Mouse (Mus musculus): ENCODE data around the gene Tmsb4x. TPM values are rescaled to one million over a fixed set of nuclear protein-coding genes. Genes with fewer than 3 reads are reported as not detected.
A peak's percentile ranks its signal among the peaks of the same experiment; 100 is the strongest.

Gene Tmsb4x
- 1,267 and 1,325 TPM in 2 replicates for polyA plus RNA-seq (2014; fragmentation: Nextera tagmentation; extraction: Ambion mirVana)

GRCm38 (mm10) chrX:167208978-167209754 is at the start of gene Tmsb4x:
TSS of gene Tmsb4x (minus strand) at chrX:167209315.
- Histone ChIP-seq H3K4me1 (ENCODE audit: control insufficient read depth, insufficient read depth, low read length) (no peaks in the 10 kb centered on the region), H3K9me3 (ENCODE audit: control insufficient read depth, low read length) (no peaks in the 10 kb centered on the region), H3K4me2 (ENCODE audit: low read depth, severe bottlenecking) (peak within 1 kb of the TSS; percentile 42), H3K36me3 (ENCODE audit: control insufficient read depth, insufficient read depth, low read length) (no peaks in the 10 kb centered on the region), H3K27ac (replicated peaks; ENCODE audit: low read depth, low read length) (0 out of 2 replicates have a peak within 1 kb of the TSS, but pooled peaks have one; percentile 2), H3K9ac (ENCODE audit: low read length) (peak within 1 kb of the TSS; percentile 59), H3K4me3 (ENCODE audit: low read depth, low read length) (peak within 1 kb of the TSS; percentile 37), H3K27me3 (ENCODE audit: control insufficient read depth, insufficient read depth, low read length) (peaks cover 21% of the 10 kb centered on the region)
- WGBS = 19% methylated on average over 38 of the region's 39 CpGs
- peak; percentile 79 for DNase-seq (ENCODE audit: low spot score)
- peak; percentile 79 for ATAC-seq (ENCODE audit: insufficient number of reproducible peaks, low FRiP score, low TSS enrichment, low read depth)

DNA sequence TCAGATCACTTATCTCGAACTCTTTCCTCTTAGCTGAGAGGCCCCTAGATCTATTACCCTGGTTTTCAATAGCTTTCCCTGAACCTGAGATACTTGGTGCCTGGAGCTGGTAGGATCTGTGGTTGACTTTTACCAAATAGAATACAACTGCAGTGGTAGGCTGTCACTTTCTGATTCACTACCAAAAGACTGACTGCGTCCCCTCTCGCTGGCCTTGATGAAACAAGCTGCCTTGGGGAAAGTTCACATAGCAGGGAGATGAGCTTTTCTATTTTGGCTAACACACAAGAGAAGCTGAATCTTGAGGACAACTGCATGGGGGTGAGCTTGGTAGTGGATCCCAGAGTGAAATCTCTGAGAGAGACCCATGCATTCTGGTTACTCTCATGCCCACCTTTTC is 32.6 kb upstream of the Tmsb4x start:
- Histone ChIP-seq H3K27ac (replicated peaks; ENCODE audit: low read depth, low read length) (no peak overlapping the region), H3K36me3 (ENCODE audit: control insufficient read depth, insufficient read depth, low read length) (no peaks in the 10 kb centered on the region), H3K4me3 (ENCODE audit: low read depth, low read length) (no peak overlapping the region), H3K4me1 (ENCODE audit: control insufficient read depth, insufficient read depth, low read length) (no peaks in the 10 kb centered on the region), H3K27me3 (ENCODE audit: control insufficient read depth, insufficient read depth, low read length) (0 out of 2 replicates have a peak, but pooled peaks cover 4% of the 10 kb centered on the region), H3K4me2 (ENCODE audit: low read depth, severe bottlenecking) (no peak overlapping the region), H3K9me3 (ENCODE audit: control insufficient read depth, low read length) (no peaks in the 10 kb centered on the region), H3K9ac (ENCODE audit: low read length) (no peak overlapping the region)
- ATAC-seq (ENCODE audit: insufficient number of reproducible peaks, low FRiP score, low TSS enrichment, low read depth) = no peak
- DNase-seq (ENCODE audit: low spot score) = no peak
- 91% methylated on average over 3 of the region's 3 CpGs for WGBS

DNA sequence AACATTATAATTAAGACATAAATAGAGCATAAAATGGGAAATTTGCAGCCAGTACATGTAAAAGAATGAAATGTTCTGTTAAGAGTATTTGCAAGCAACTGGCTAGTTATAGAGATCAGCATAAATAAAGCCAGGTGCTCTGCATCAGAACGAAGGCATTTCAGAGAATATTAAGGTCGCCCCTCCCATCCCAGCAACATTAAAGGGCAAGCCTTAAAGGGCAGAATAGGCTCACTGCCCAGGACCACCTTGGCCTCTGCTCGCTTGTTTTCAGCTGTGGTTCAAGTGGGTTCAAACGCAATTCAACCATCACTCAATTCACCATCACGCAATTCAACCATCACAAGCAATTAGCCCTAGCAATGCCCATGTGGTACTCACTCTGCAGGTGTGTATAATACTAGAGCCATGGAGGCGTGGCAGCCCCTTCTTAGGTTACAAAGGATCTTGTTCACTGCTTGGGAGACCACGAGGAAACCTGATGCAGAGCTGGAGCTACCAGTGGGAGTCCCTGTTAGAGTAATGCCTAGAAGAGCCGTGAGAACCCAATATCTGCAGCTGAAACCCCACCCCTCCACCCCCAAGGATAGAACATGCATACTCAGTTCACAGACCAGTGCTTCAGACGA is 30.3 kb upstream of the Tmsb4x start:
- Histone ChIP-seq H3K27ac (replicated peaks; ENCODE audit: low read depth, low read length) (no peak overlapping the region), H3K4me1 (ENCODE audit: control insufficient read depth, insufficient read depth, low read length) (no peaks in the 10 kb centered on the region), H3K4me3 (ENCODE audit: low read depth, low read length) (no peak overlapping the region), H3K4me2 (ENCODE audit: low read depth, severe bottlenecking) (no peak overlapping the region), H3K9ac (ENCODE audit: low read length) (no peak overlapping the region), H3K9me3 (ENCODE audit: control insufficient read depth, low read length) (no peaks in the 10 kb centered on the region), H3K27me3 (ENCODE audit: control insufficient read depth, insufficient read depth, low read length) (0 out of 2 replicates have a peak, but pooled peaks cover 4% of the 10 kb centered on the region), H3K36me3 (ENCODE audit: control insufficient read depth, insufficient read depth, low read length) (no peaks in the 10 kb centered on the region)
- WGBS = 47% methylated on average over 9 of the region's 9 CpGs
- peak; percentile 32 for DNase-seq (ENCODE audit: low spot score)
- ATAC-seq (ENCODE audit: insufficient number of reproducible peaks, low FRiP score, low TSS enrichment, low read depth) = peak; percentile 70; the same call in 1 of the 2 replicates

GRCm38 (mm10) chrX:167233104-167233687 is 24.1 kb upstream of the Tmsb4x start:
- Histone ChIP-seq H3K4me3 (ENCODE audit: low read depth, low read length) (no peak overlapping the region), H3K27me3 (ENCODE audit: control insufficient read depth, insufficient read depth, low read length) (no peaks in the 10 kb centered on the region), H3K36me3 (ENCODE audit: control insufficient read depth, insufficient read depth, low read length) (no peaks in the 10 kb centered on the region), H3K27ac (replicated peaks; ENCODE audit: low read depth, low read length) (no peak overlapping the region), H3K9me3 (ENCODE audit: control insufficient read depth, low read length) (no peaks in the 10 kb centered on the region), H3K4me2 (ENCODE audit: low read depth, severe bottlenecking) (no peak overlapping the region), H3K9ac (ENCODE audit: low read length) (no peak overlapping the region), H3K4me1 (ENCODE audit: control insufficient read depth, insufficient read depth, low read length) (no peaks in the 10 kb centered on the region)
- 27% methylated on average over 9 of the region's 9 CpGs for WGBS
- DNase-seq (ENCODE audit: low spot score) (peak; percentile 81), ATAC-seq (ENCODE audit: insufficient number of reproducible peaks, low FRiP score, low TSS enrichment, low read depth) (peak; percentile 62)

GRCm38 (mm10) chrX:167231150-167231549 is 22.0 kb upstream of the Tmsb4x start:
- no peak overlapping the region for H3K9ac ChIP-seq (ENCODE audit: low read length)
- no peak overlapping the region for H3K27ac ChIP-seq (replicated peaks; ENCODE audit: low read depth, low read length)
- no peaks in the 10 kb centered on the region for H3K27me3 ChIP-seq (ENCODE audit: control insufficient read depth, insufficient read depth, low read length)
- ATAC-seq (ENCODE audit: insufficient number of reproducible peaks, low FRiP score, low TSS enrichment, low read depth) = no peak
- H3K9me3 ChIP-seq (ENCODE audit: control insufficient read depth, low read length) = no peaks in the 10 kb centered on the region
- no peaks in the 10 kb centered on the region for H3K36me3 ChIP-seq (ENCODE audit: control insufficient read depth, insufficient read depth, low read length)
- no peak for DNase-seq (ENCODE audit: low spot score)
- H3K4me2 ChIP-seq (ENCODE audit: low read depth, severe bottlenecking) = no peak overlapping the region
- H3K4me1 ChIP-seq (ENCODE audit: control insufficient read depth, insufficient read depth, low read length) = no peaks in the 10 kb centered on the region
- 69% methylated on average over 8 of the region's 8 CpGs for WGBS
- H3K4me3 ChIP-seq (ENCODE audit: low read depth, low read length) = no peak overlapping the region

- H3K27ac ChIP-seq (replicated peaks; ENCODE audit: low read depth, low read length) = no peak overlapping the region
- no peaks in the 10 kb centered on the region for H3K4me1 ChIP-seq (ENCODE audit: control insufficient read depth, insufficient read depth, low read length)
- H3K4me3 ChIP-seq (ENCODE audit: low read depth, low read length) = no peak overlapping the region
- no peak overlapping the region for H3K4me2 ChIP-seq (ENCODE audit: low read depth, severe bottlenecking)
- ATAC-seq (ENCODE audit: insufficient number of reproducible peaks, low FRiP score, low TSS enrichment, low read depth) (no peak), DNase-seq (ENCODE audit: low spot score) (no peak)
- 70% methylated on average over 1 of the region's 1 CpGs for WGBS
- H3K9me3 ChIP-seq (ENCODE audit: control insufficient read depth, low read length) = no peaks in the 10 kb centered on the region
- no peaks in the 10 kb centered on the region for H3K27me3 ChIP-seq (ENCODE audit: control insufficient read depth, insufficient read depth, low read length)
- no peaks in the 10 kb centered on the region for H3K36me3 ChIP-seq (ENCODE audit: control insufficient read depth, insufficient read depth, low read length)
- H3K9ac ChIP-seq (ENCODE audit: low read length) = no peak overlapping the region
These were observed 20.7 kb upstream of the Tmsb4x start for GRCm38 (mm10) chrX:167229819-167230218.

DNA sequence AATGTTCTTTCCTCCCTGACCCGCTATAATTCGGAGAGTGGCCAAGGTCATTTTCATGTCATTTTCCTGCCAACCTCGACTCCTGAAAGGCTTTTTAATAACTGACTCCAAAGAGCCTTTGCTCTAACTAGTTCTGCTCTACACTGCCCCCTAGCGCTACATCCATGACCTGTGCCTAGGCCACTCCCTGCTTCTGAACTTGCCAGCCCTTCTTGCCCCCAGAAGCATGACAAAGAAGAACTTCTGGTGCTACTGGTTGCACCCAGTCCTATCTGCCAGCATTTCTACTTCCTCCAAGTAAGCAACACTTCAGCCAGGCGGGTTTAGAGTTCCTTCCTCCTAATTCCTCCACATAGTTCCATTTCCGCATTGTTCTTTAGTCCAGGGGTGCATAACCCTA is 20.1 kb upstream of the Tmsb4x start:
- Histone ChIP-seq H3K9ac (ENCODE audit: low read length) (no peak overlapping the region), H3K27ac (replicated peaks; ENCODE audit: low read depth, low read length) (no peak overlapping the region), H3K9me3 (ENCODE audit: control insufficient read depth, low read length) (no peaks in the 10 kb centered on the region), H3K4me3 (ENCODE audit: low read depth, low read length) (no peak overlapping the region), H3K4me1 (ENCODE audit: control insufficient read depth, insufficient read depth, low read length) (no peaks in the 10 kb centered on the region), H3K4me2 (ENCODE audit: low read depth, severe bottlenecking) (no peak overlapping the region), H3K27me3 (ENCODE audit: control insufficient read depth, insufficient read depth, low read length) (no peaks in the 10 kb centered on the region), H3K36me3 (ENCODE audit: control insufficient read depth, insufficient read depth, low read length) (no peaks in the 10 kb centered on the region)
- DNase-seq (ENCODE audit: low spot score) (peak; percentile 66), ATAC-seq (ENCODE audit: insufficient number of reproducible peaks, low FRiP score, low TSS enrichment, low read depth) (no peak)
- WGBS = 47% methylated on average over 6 of the region's 6 CpGs

- Histone ChIP-seq H3K4me2 (ENCODE audit: low read depth, severe bottlenecking) (no peak overlapping the region), H3K9ac (ENCODE audit: low read length) (no peak overlapping the region), H3K27me3 (ENCODE audit: control insufficient read depth, insufficient read depth, low read length) (no peaks in the 10 kb centered on the region), H3K36me3 (ENCODE audit: control insufficient read depth, insufficient read depth, low read length) (no peaks in the 10 kb centered on the region), H3K27ac (replicated peaks; ENCODE audit: low read depth, low read length) (no peak overlapping the region), H3K4me1 (ENCODE audit: control insufficient read depth, insufficient read depth, low read length) (no peaks in the 10 kb centered on the region), H3K4me3 (ENCODE audit: low read depth, low read length) (no peak overlapping the region), H3K9me3 (ENCODE audit: control insufficient read depth, low read length) (no peaks in the 10 kb centered on the region)
- no peak for ATAC-seq (ENCODE audit: insufficient number of reproducible peaks, low FRiP score, low TSS enrichment, low read depth)
- 94% methylated on average over 6 of the region's 6 CpGs for WGBS
- DNase-seq (ENCODE audit: low spot score) = no peak
These were observed 18.6 kb upstream of the Tmsb4x start for GRCm38 (mm10) chrX:167227756-167228155.
